Comparison of ENCODE assay signal across 10 mouse cellular contexts in genomic region chr16:84971535-84972330, GRCm38 (mm10).
DNase-seq lines count a peak whose midpoint lies in the region; ATAC-seq lines count a peak whose summit lies in the region.
"Had no signal": no experiment of that assay in that cellular context is flagged by ENCODE, and none has a peak within 500 bp of the region (broad histone marks: within the 10 kb centered on the region; RNA-seq: fewer than 3 reads in every experiment).

No protein-coding gene starts in this region.

- peak; percentile 50 to 66 for DNase-seq in heart, adult 18-20 months
- DNase-seq in heart, postnatal 25 days (ENCODE audit: low spot score): no peak
- DNase-seq in heart, postnatal 14 days: peak; percentile 31 to 33
- DNase-seq in lung, postnatal 14 days: peak; percentile 21
- DNase-seq in ovary, adult 18-20 months (ENCODE audit: low spot score): no peak
- DNase-seq in embryo, embryonic 10.5 days (ENCODE audit: low spot score): no peak
- DNase-seq: cerebellum, postnatal 25 days; left cerebral cortex, postnatal 4 days had no signal

- H3K27ac ChIP-seq in brown adipose tissue, adult 24 weeks (replicated peaks; ENCODE audit: low read depth, low read length): peak overlapping the region; percentile 74

- ATAC-seq in megakaryocyte, adult 5-6 weeks (ENCODE audit: poor library complexity, severe bottlenecking): no peak

- H3K4me3 ChIP-seq in brown adipose tissue, adult 24 weeks (ENCODE audit: insufficient read depth, low read depth, low read length): 0 out of 2 replicates have a peak overlapping the region, but pooled peaks have one; percentile 0

- peaks cover 26% of the 10 kb centered on the region for H3K4me1 ChIP-seq in brown adipose tissue, adult 24 weeks (ENCODE audit: control insufficient read depth, insufficient read depth, insufficient read length, low read length)

- intact Hi-C loops in heart, postnatal 25 days (cut with DNase I): loop anchor here (5.0 kb wide), 1 partner anchor 201 kb away; the partner anchor contains the start of gene App
- intact Hi-C loops in heart, postnatal 14 days (cut with DNase I): no loop called here

Comparison
In these comparisons a context has a peak if more than half of its experiments do, and no peak if none do; other contexts are left out.
1. DNase-seq: peak in heart, adult 18-20 months (2 of 2), heart, postnatal 14 days (2 of 2) and lung, postnatal 14 days (single experiment); none in heart, postnatal 25 days (single experiment), ovary, adult 18-20 months (single experiment) and embryo, embryonic 10.5 days (single experiment).